Mouse (Mus musculus) layer of hippocampus, postnatal 10 days (tissue): ENCODE results near the gene Ptprn2. TPM values are rescaled to one million over a fixed set of nuclear protein-coding genes. Genes with fewer than 3 reads are reported as not detected.

Experiments
- DNase-seq, 2 experiments: peaks; one replicate each; pipeline ENCODE4 v3.0.0; 2021; ENCODE audit warnings: low spot score in 2 of 2
- total RNA-seq, 2 experiments: library from RNA; stranded (reverse); gene quantifications; 2 replicates each; pipeline ENCODE4 v1.2.3; 2021

The Ptprn2 gene
- total RNA-seq, 2 experiments from 2014 or later, result 234 to 251 TPM

DNA sequence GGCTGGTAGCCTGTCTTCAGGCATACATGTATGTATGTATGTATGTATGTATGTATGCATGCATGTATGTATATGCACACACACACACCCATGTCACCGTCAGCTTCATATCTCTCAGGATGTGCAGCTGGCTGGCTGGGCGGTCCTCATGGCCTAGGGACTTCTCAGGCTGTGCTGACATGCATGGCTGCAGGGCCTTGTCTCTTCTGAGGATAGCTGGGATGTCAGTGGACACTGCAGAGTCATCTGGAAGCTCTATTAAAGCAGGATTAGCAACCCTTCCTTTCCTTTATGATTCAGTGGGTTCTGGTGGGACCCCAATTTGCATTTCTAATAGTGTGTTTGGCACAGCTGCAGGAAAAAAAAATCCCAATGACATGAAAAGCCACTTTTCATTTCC lies 473.6 kb downstream of the Ptprn2 start:
- no peak for DNase-seq

DNA sequence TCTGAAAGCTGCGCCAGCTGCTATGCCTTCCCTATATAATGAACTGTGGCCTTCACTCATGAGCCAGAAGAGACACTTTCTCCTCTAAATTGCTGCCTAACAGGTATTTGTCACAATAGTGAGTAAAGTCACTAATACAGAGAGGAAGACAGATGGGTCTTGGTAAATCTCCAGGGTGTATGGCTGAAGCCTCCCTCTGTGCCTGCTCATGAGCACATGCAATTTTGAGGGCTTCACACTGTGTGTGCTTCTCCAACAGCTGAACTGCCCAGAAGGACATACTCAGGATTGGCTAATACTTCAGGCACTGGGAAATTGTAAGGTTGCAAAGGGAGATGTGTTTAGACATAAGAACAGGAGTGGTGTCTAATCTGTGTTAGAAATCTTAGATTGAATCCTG lies 478.4 kb downstream of the Ptprn2 start:
- DNase-seq, result no peak

DNA sequence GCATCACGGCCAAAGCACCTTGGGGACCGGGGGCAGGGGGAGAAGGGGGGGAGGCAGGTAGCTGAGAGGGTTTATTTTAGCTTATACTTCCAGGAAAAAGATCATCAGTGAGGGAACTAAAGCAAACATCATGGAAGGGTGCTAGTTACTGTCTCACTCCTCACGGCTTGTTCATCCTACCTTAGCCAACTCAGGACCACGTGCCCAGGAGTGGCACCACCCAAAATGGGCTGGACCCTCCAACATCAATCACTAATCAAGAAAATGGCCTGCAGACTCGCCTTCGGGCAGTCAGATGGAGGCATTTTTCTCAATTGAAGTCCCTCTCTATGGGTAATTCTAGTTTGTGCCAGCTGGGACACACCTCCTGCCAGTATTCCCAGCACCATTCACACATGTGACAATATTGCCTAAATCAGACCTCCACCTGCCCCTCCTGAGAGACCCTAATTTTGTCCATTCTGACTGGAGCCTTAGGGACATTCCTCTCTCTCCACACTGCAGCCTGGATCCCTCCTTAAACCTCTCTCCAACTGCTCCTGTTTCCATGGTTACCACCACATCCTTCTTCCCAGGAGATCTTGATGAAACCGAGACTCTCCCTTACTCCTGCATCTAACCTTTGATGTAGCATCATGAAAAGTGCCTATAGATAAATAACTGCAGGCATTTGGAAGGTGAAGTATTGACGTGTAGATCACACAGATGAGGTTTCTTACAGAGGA lies 482.9 kb downstream of the Ptprn2 start:
- no peak for DNase-seq

DNA sequence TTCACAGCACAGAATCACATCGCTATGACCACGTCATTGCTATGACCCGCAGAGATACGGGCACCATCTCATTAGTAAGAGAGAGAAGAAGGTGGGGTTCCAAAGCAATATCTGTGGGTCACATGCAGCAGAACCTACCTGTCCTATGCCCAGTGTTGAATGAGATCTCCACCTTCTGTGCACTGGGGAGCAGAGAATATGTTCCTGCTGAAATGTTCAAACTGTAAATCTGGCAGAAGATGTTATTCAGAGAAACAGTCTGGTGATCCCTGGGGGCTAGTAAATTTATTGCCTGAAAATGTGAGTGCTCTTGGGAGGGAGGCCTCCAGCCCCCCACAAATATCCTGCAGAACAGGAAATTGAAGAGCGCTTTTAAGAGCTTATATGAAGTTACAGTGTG lies 490.0 kb downstream of the Ptprn2 start:
- DNase-seq, result no peak

DNA sequence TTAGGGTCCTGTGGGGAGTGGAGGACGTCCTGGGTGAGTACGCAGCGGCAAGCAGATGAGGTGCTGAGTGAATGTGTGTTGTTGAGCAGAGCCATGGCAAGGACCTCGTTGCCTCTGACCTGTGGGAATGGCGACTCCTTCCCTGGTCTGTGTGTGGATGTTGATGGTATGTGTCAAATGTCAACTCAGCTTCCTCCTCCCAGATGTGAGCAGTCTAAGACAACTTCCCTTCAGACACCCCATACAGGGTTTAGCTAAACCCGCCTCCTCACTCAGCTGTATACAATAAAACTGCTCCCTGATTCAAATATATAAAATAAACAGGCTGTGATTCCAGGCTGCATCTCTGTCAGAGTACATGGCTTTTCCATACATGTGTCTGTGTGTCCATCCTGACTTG lies 491.5 kb downstream of the Ptprn2 start:
- no peak for DNase-seq

DNA sequence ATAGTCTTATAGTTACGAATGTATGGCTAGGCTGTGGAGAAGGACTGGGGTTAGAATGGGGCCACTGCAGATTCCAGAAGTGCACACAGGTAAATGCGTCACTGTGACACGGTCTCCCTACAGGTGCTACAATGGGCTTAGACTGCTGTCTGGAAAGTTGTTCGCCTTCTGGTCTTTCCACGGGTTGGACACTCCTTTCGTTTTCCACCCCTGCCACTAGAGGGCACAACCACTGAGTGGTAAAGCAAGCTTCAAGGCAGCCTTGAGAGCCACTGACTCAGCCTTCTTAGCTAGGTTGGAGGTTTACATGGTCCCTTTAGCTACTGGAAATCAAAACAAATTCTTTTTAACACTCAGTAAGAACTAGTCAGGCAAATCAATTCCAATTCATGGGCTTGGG lies 492.7 kb downstream of the Ptprn2 start:
- no peak for DNase-seq

DNA sequence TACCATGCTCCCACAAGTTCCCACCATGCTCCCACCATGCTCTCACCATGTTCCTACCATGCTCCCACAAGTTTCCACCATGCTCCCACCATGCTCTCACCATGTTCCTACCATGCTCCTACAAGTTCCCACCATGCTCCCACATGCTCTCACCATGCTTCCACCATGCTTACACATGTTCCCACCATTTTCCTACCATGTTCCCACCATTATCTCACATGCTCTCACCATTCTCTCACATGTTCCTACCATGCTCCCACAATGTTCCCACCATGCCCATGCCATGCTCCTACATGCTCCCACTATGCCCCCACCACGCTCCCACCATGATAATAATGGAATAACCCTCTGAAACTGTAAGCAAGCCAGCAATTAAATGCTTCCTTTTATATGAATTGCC lies 495.8 kb downstream of the Ptprn2 start:
- no peak for DNase-seq

DNA sequence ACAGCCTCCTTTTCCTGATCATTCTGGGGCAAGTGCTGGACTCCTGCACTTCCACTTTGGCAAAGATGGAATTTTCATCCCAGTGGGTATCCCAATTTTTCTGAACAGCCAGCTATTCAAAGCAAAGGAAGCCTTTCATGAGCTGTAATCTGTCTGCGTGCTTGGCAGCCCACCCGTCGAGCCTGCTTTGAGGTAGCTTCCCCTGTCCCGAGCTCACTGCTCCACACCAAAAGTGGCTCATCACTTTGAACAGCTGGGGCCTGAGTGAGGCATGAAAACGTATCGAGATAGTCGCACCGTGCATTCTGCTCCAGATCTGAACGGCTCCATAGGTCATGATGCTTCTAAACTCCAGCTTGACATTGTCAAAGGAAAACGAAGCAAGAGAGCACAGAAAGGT lies 503.6 kb downstream of the Ptprn2 start:
- no peak for DNase-seq

DNA sequence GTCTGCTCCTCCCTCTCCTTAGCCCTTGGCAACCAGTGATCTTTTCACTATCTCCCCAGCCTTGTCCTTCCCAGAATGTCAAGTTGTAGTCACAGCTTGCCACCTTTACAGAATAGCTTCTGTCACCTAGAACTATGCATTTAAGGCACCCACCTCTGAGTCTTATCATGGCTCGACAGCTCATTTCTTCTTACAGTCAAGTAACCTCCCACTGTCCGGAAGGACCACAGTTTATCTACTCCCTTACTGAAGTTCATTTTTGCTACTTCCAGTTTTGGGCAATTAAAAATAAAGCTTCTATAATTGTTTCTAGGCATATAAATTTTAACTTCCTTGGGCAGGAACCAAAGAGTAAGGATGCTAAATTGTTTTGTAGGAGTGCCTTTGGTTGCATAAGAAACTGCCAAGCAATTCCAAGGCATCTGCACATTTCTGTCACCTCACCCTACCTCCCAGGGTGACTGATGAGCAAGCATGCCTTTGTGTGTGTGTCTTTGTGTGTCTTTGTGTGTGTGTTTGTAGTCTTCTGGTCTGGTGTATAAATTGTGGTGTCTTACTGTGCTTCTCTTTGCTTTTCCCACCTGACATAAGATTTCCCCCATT lies 516.1 kb downstream of the Ptprn2 start:
- DNase-seq, result no peak

DNA sequence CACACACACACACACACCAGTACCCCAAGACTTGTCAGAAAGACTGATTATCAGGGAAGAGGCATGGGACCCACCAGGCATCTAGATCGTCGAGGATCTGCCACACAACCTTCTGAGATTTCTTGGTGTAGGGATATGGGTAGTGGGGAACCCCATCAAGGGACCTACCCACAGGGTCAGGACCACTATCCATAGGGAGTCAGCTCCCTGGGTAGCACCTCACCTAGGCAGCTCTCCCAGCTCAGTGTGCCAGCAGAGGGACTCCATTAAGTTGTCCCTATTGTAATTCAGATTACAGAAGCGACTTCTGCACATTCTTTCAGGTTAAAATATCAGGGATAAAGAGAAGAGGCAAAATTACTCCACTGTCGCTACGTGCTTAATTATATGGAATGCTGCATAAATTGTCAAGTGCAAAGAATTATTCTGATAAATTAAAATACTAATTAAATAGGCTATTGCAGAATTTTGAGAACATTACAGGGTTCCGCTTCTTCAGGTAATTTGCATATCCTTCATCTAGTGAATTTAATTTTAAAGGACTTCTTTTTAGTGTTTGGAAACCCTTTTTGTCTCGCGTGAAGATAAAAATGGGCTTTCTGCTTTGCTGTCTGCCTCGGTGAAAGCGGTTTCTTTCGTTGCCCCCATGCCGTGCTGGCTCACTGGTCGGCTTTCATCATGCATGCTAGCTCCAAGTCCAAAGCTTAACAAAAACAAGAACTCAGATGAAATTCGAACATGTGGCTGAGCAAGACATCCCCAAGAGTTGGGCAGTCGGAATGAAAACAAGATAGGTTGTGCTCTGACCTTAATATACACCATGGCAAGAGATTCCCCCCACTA lies 531.5 kb downstream of the Ptprn2 start:
- no peak for DNase-seq

DNA sequence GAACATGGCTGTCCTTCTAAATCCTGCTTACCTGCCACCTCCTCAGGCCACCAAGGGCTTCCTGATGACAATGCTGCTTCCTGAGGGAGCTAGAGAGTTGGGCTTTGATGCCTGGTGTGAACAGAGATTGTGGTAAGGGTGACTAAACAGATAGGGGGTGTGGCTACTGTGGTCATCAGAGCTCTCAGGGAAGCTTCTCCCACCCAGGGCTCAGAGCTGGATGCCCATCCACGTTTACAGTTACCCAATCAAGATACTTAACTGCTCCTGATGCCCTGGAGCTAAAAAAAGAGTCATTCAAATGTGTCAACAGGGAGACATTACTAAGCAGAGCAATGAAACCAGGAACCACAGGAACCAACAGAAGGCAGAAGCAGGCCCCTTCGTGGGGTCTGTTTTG lies 532.4 kb downstream of the Ptprn2 start:
- DNase-seq, result no peak

DNA sequence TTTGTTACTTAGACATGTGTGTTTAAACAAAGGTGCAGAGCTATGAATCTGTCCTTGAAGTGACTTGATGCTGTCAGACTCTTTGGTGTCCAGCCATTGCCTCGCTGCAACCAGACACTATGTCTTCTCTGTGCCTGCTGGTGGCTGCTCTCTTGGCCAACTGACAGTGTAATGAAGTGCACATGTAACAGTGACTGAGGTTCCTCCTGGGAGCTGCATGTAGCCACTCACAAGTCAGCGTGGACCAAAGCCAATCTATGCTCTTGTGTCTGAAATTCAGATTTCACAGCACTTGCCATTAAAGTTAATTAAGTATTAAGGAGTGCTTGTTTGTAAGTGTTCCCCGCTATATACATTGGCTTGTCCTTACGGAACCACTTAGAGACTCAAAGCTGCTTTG lies 537.7 kb downstream of the Ptprn2 start:
- no peak for DNase-seq

DNA sequence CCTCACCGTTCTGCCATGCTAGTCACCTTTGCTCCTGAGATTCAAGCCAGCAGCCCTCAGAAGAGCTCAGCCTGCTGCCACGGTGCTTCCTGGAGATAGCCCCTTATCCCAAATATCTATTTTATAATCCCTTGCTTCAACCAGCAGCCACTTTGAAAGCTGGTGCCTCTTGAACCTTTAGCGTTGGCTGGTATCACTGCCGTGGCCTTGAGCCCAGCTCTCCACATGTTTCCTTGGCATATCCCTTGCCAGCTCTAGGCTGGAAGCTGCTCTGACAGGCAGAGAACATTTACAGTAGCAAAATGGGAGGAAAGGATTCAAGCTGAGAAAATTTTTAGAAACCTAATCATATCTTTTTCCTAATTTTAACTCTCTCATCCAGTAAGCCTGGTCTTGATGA lies 539.4 kb downstream of the Ptprn2 start:
- DNase-seq, result peak; percentile 43 to 53

DNA sequence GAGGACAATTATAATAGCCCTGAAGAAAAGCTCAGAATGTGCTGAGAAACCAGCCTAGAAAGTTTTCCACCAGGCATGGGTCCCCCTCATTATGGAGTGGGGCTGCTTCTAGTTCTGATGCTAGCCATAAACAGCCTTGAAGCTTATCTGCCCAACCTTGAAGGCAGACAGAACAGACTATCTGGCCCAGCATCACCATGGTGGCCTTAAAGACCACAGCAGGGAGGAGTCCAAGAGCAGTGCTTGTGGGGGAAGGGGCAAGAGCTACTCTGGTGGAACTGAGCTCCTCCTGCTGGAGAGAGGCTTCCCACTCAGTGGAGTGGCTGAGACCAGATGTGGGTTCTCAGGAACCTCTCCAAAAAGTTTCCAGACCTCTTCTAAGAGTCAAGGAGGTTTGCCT lies 540.2 kb downstream of the Ptprn2 start:
- no peak for DNase-seq

DNA sequence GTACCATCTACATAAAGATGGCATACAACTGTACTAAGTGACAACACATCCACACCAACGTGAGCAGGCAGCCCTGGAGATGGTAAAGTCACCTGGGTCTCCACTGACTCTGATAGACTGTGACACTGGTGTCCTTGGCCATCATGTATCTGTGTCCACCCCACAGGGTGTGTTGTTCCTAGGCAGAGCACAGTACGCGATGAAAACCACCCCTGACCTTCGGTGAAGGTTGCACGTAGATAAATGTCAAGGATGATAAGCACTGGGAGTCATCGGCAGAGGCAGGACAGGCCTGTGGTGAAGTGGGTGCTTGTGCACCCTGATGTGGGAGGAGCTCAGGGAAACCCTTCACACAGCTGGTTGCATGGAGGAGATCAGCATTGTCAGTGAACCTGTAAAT lies 541.8 kb downstream of the Ptprn2 start:
- DNase-seq, result no peak

DNA sequence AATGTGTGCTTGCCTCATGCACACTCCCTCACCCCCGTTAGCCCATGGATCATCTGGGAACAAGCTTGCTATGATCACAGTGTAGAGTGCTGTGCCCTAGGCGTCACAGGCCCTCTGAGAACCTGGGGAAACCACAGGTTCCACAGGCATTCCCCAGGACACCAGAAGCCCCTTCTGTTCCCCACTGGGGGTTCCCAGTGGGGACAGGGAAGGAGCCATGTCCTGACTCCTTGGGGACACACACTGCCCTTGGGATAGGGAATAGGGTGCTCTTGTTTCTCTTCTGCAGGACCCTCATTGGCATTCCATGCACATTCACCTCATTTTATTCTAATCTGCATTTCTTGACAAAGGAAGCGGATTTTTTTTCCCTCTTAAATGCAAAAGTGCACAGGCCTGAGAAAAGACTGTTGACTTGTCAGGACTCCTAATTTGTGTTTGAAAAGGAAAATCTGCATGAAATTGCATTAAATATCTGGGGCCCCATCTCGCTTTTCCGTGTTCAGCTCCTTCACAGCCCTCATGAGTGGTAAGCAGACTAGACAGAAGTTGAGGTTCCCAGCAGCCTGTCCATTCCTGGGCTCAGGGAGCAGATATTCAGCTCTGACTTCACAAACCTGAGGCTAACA lies 542.9 kb downstream of the Ptprn2 start:
- no peak for DNase-seq

DNA sequence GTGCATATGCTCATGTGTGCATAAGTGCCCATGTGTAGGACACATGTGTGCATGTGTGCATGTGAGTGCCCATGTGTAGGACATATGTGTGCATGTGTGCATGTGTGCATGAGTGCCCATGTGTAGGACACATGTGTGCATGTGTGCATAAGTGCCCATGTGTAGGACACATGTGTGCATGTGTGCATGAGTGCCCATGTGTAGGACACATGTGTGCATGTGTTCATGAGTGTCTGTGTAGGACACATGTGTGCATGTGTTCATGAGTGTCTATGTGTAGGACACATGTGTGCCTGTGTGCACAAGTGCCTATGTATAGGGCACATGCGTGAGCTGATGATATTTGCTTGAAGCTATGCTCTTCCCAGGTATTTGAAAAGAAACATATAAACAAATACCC lies 547.7 kb downstream of the Ptprn2 start:
- DNase-seq, result no peak

DNA sequence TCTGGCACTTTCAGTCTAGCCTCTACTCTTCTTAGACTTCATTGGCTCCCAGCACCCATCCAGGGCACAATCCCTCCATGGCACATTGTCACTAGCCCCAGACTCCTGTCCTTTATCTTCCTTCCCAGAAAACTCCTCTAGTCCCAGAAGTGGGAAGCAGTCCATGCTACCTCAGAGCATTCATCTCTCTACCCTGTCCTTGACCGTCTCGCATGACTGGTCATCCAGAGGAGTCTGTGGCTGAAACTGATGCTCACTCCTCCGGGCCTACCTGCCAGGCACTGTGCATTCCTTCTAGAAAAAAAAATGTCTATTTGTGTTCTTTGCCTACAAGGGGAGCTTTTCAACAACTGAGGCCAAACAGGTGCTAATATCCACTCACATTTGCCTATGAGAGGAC lies 549.0 kb downstream of the Ptprn2 start:
- no peak for DNase-seq

DNA sequence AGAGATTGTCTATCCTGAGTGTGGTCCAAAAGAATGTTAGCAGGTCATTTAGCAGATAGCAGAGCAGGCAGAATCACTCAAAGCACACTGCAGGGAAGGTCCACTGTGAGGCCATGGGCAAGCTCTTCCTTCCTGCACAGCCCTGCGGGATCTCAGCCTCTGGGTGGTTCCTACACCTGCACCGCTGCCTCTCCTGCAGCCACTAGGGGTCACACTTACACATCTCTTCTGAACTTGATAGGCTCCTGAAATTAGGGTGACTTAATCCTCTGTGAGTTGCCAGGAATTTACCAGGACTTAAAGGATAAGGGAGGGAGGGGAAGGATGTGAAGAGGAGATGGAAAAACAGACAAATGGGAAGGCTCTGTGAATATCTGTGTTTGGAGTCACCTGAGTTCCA lies 549.7 kb downstream of the Ptprn2 start:
- peak; percentile 69 to 78 for DNase-seq

DNA sequence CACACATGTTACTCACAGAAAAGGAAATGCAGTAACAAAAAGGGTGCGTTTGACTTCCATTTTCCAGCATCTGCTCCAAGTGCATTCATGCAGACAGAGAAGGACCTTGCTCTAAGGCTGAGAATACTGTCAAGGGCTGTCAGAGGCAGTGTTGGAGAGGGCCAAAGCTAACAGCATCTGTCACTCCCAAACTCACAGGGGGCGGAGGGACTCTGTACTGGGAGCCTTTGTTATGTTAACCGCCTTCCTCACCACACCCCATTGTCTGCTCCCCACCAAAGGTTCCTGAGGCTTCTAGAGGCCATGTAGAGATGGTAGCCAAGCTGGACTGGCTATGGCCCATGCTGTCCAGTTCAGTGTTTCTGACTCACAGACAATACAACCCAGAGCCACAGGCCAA lies 553.9 kb downstream of the Ptprn2 start:
- no peak for DNase-seq

DNA sequence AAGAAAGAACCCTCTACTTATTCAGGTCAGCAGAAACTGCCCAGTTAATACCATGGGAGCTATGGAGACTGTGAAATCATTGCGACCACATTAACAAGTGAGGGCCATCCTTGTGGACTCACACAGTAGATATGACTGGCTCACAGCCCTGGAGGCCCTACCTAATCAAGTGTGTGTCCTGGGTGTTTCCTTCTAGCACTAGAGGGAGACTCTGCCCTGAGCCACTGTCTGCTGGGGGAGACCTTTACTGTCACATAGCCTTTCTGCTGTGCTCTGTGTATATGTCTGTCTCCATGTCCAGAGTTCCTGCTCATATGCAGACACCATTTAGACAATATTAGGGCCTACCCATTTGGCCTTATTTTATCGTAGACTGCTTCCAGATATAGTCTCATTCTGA lies 555.9 kb downstream of the Ptprn2 start:
- no peak for DNase-seq

DNA sequence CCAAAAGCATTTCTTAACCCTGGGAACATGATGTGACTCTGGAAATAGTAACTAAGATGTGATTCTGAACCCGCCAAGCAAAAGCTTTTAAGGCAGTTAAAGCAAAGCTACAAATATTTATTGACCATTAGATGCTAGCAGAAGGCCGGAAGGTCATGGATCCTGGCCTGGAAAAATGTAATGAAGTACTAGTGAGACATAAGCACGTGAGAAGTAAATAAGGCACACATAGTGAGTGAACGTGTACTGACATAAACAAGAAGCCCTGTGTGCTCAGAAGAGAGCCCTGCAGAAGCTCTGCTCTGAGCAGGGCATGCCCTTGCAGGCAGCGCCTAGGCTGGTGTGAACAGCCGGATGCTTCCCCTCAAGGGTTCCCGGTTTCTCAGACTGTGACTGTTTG lies 557.2 kb downstream of the Ptprn2 start:
- DNase-seq, result no peak
